Mouse (Mus musculus) CH12.LX (cell line): ENCODE measurements around the gene Mogat2. TPM values are rescaled to one million over a fixed set of nuclear protein-coding genes. Genes with fewer than 3 reads are reported as not detected.

Experiments used
- DNase-seq: peaks from one replicate; pipeline ENCODE4 v3.0.0-alpha.2; 2013; ENCODE audit errors: extremely low read depth
- H3K27ac ChIP-seq: 2 replicates; pipeline ENCODE4 v1.5.1; 2012; ENCODE audit warnings: low read depth, mild to moderate bottlenecking, control low read depth, moderate library complexity; ENCODE audit not compliant: insufficient read depth
- H3K27me3 ChIP-seq: replicated peaks from 2 replicates; pipeline ENCODE3; 2012; ENCODE audit warnings: inconsistent platforms
- H3K36me3 ChIP-seq, 2 experiments: replicated peaks in 1 of 2; 2 replicates each; pipeline versions ENCODE3 to v1.6.1; 2012; ENCODE audit warnings: inconsistent platforms in 1 of 2, low read length in 1 of 2, mild to moderate bottlenecking in 1 of 2, mixed read lengths in 1 of 2, moderate library complexity in 1 of 2; ENCODE audit not compliant: control insufficient read depth in 1 of 2, insufficient read depth in 1 of 2
- H3K4me1 ChIP-seq, 2 experiments: 2 replicates each; pipeline ENCODE4 v1.6.1; 2012; ENCODE audit warnings: inconsistent platforms in 1 of 2, moderate library complexity in 1 of 2; ENCODE audit not compliant: insufficient read depth in 2 of 2, control insufficient read depth in 1 of 2
- H3K4me2 ChIP-seq: 2 replicates; pipeline ENCODE4 v1.6.1; 2012; ENCODE audit warnings: low read depth, mild to moderate bottlenecking, control low read depth; ENCODE audit not compliant: poor library complexity, insufficient read depth, severe bottlenecking
- H3K4me3 ChIP-seq, 3 experiments: fragments of 150-350 bp in 1 of 3; sonication (generic) in 1 of 3; replicated peaks in 1 of 3; 2 replicates each; pipeline versions ENCODE3 to v1.5.1; 2011 to 2012; ENCODE audit warnings: low read depth in 2 of 3, low read length in 2 of 3, mild to moderate bottlenecking in 2 of 3, moderate library complexity in 2 of 3, control low read depth in 1 of 3, improper control_type of control experiment in 1 of 3, inconsistent platforms in 1 of 3, mixed read lengths in 1 of 3; ENCODE audit not compliant: poor library complexity in 1 of 3
- H3K79me2 ChIP-seq: replicated peaks from 2 replicates; pipeline ENCODE4 v1.6.1; 2012; ENCODE audit warnings: mild to moderate bottlenecking, moderate library complexity; ENCODE audit not compliant: control insufficient read depth, poor library complexity, insufficient read depth, severe bottlenecking; ENCODE audit errors: extremely low read depth
- H3K9ac ChIP-seq: 2 replicates; pipeline ENCODE4 v1.6.1; 2012; ENCODE audit warnings: low read depth, mild to moderate bottlenecking, control low read depth, moderate library complexity; ENCODE audit not compliant: insufficient read depth
- H3K9me3 ChIP-seq: replicated peaks from 2 replicates; pipeline ENCODE3; 2012; ENCODE audit warnings: low read length, inconsistent platforms, mixed read lengths
- CHD2 ChIP-seq: IDR thresholded peaks from 2 replicates; pipeline ENCODE4 v1.6.1; 2011; ENCODE audit warnings: low read length, improper control_type of control experiment
- CTCF ChIP-seq, 2 experiments: IDR thresholded peaks in 1 of 2; conservative IDR thresholded peaks in 1 of 2; 2 replicates each; pipeline ENCODE4 v1.5.1; 2011 to 2012; ENCODE audit warnings: low read depth in 2 of 2, low read length in 2 of 2, improper control_type of control experiment in 1 of 2, inconsistent platforms in 1 of 2, mild to moderate bottlenecking in 1 of 2, moderate library complexity in 1 of 2
- E2F4 ChIP-seq: IDR thresholded peaks from 2 replicates; pipeline ENCODE4 v1.6.1; 2011; ENCODE audit warnings: low read depth, low read length, improper control_type of control experiment; ENCODE audit not compliant: insufficient replicate concordance
- ELF1 ChIP-seq: IDR thresholded peaks from 2 replicates; pipeline ENCODE4 v1.6.1; 2014; ENCODE audit warnings: low read depth, mild to moderate bottlenecking, inconsistent platforms, low read length, improper control_type of control experiment
- EP300 ChIP-seq: IDR thresholded peaks from 2 replicates; pipeline ENCODE4 v1.6.1; 2011; ENCODE audit warnings: low read length, improper control_type of control experiment
- ETS1 ChIP-seq: conservative IDR thresholded peaks from 2 replicates; pipeline ENCODE4 v1.6.1; 2012; ENCODE audit warnings: low read depth, mild to moderate bottlenecking, inconsistent platforms, low read length, improper control_type of control experiment, moderate library complexity
- JUN ChIP-seq: IDR thresholded peaks from 2 replicates; pipeline ENCODE4 v1.6.1; 2011; ENCODE audit warnings: low read depth, mild to moderate bottlenecking, low read length, improper control_type of control experiment, moderate library complexity; ENCODE audit not compliant: insufficient read depth
- MAFK ChIP-seq: IDR thresholded peaks from 2 replicates; pipeline ENCODE4 v1.6.1; 2011; ENCODE audit warnings: low read length, improper control_type of control experiment; ENCODE audit not compliant: insufficient replicate concordance
- MAX ChIP-seq: IDR thresholded peaks from 2 replicates; pipeline ENCODE4 v1.6.1; 2011; ENCODE audit warnings: low read length, improper control_type of control experiment
- MEF2A ChIP-seq: IDR thresholded peaks from 2 replicates; pipeline ENCODE4 v1.6.1; 2014; ENCODE audit warnings: low read depth, mild to moderate bottlenecking, inconsistent platforms, low read length, improper control_type of control experiment, borderline replicate concordance
- MYC ChIP-seq: IDR thresholded peaks from 2 replicates; pipeline ENCODE4 v1.6.1; 2011; ENCODE audit warnings: low read depth, mild to moderate bottlenecking, improper control_type of control experiment, low read length
- NRF1 ChIP-seq: IDR thresholded peaks from 2 replicates; pipeline ENCODE4 v1.6.1; 2014; ENCODE audit warnings: low read depth, mild to moderate bottlenecking, inconsistent platforms, low read length, improper control_type of control experiment, moderate library complexity
- PAX5 ChIP-seq: IDR thresholded peaks from 2 replicates; pipeline ENCODE4 v1.6.1; 2012; ENCODE audit warnings: low read length, inconsistent platforms, mixed read lengths
- POLR2A ChIP-seq: IDR thresholded peaks from 2 replicates; pipeline ENCODE4 v1.6.1; 2011; ENCODE audit warnings: low read depth, mild to moderate bottlenecking, improper control_type of control experiment, low read length
- RAD21 ChIP-seq: IDR thresholded peaks from 2 replicates; pipeline ENCODE4 v1.6.1; 2011; ENCODE audit warnings: low read depth, mild to moderate bottlenecking, low read length, improper control_type of control experiment, moderate library complexity
- SMC3 ChIP-seq: IDR thresholded peaks from 2 replicates; pipeline ENCODE4 v1.6.1; 2011; ENCODE audit warnings: low read depth, low read length, improper control_type of control experiment
- TCF12 ChIP-seq: IDR thresholded peaks from 2 replicates; pipeline ENCODE4 v1.6.1; 2014; ENCODE audit warnings: low read depth, mild to moderate bottlenecking, inconsistent platforms, low read length, improper control_type of control experiment
- UBTF ChIP-seq: IDR thresholded peaks from 2 replicates; pipeline ENCODE4 v1.6.1; 2012; ENCODE audit warnings: low read depth, mild to moderate bottlenecking, inconsistent platforms, low read length, improper control_type of control experiment, moderate library complexity
- ZC3H11A ChIP-seq: IDR thresholded peaks from 2 replicates; pipeline ENCODE4 v1.6.1; 2012; ENCODE audit warnings: low read depth, mild to moderate bottlenecking, inconsistent platforms, low read length, improper control_type of control experiment
- ZKSCAN1 ChIP-seq: IDR thresholded peaks from 2 replicates; pipeline ENCODE4 v1.6.1; 2012; ENCODE audit warnings: low read depth, inconsistent platforms, low read length, improper control_type of control experiment, borderline replicate concordance
- ZMIZ1 ChIP-seq: IDR thresholded peaks from 2 replicates; pipeline ENCODE4 v1.6.1; 2012; ENCODE audit warnings: low read depth, mild to moderate bottlenecking, inconsistent platforms, low read length, improper control_type of control experiment
- dilution Hi-C: fragments of 300-500 bp; cut with MboI; formaldehyde crosslinking; loops from 2 replicates; pipeline ENCODE4 v1.14.3; 2020; ENCODE audit warnings: low sequenced_read_pairs; ENCODE audit not compliant: extremely low pct_unique_long_range_greater_than_20kb, extremely low pct_ligation_motif_present
- in situ Hi-C: fragments of 300-500 bp; cut with MboI; formaldehyde crosslinking; loops from 3 replicates; pipeline ENCODE4 v1.14.3; 2019; ENCODE audit warnings: low sequenced_read_pairs, low pct_ligation_motif_present, low pct_unique_long_range_greater_than_20kb, mixed read lengths
- polyA plus RNA-seq: library from polyadenylated mRNA; unstranded; fragments of >175 nt; gene quantifications from 2 replicates; pipeline ENCODE4 v1.2.1, GENCODE M21; 2012; ENCODE audit warnings: low read depth; ENCODE audit not compliant: insufficient read length
- total RNA-seq, 2 experiments: library from RNA; depleted of rRNA; stranded (reverse); fragments of 300-350 nt in 1 of 2; fragments of >200 nt in 1 of 2; gene quantifications; 2 replicates each; pipeline ENCODE4 v1.2.3; 2012 to 2014

The Mogat2 gene
- total and polyA plus RNA-seq, 3 experiments: not detected

DNA sequence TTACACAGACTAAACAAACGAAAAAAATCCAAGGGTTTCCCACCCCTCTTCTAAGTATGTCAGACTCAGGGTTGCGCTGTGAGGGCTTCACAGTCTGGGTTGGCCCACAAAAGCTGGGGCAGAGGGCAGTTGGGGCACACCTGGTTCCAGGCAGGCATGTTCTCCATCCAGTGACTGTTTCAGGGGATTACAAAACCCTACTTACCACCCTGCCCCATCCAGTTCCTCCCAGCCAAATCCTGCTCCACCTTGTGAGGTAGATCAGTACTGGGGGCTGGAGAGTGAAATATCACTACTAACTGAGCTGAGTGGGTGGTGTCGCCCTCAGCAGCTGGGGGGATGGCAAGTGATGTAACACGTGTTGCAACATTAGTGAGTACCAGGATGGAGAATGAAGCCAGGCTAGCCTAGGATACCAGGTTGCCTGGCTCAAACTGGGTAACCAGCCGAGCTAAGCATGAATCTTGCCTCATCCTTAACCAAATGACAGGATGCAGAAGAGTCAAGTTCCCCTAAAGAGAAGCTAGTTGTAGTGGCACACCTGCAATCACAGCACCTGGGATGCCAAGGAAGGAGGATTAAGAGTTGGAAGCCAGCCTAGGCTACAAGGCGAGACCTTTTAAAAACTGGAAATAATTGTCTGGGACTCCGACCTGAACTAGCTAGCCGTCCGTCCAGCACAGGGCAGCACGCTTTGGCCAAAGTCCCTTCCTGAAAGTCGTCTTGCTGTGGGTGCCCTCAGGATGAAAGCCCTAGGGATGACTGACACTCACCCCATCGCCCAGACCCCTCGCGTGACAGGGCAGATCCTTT, 56.6 kb downstream of the Mogat2 start:
- no peak overlapping the region; the same call in 1 of the 2 replicates for H3K9ac ChIP-seq
- in situ Hi-C loops: no loop called here
- no peak for DNase-seq
- no peaks in the 10 kb centered on the region for H3K79me2 ChIP-seq
- no peak overlapping the region for H3K27ac ChIP-seq
- dilution Hi-C loops: no loop called here
- H3K27me3 ChIP-seq: peaks cover 57% of the 10 kb centered on the region
- H3K36me3 ChIP-seq: no peaks in the 10 kb centered on the region
- TF ChIP-seq ZC3H11A: no peak
- no peak for TF ChIP-seq CHD2
- no peak for TF ChIP-seq ZMIZ1
- no peak for TF ChIP-seq TCF12
- TF ChIP-seq MYC: no peak
- no peak for TF ChIP-seq MAFK
- TF ChIP-seq E2F4: no peak
- no peak for TF ChIP-seq CTCF (conservative IDR thresholded peaks at IDR 0.05 in 1 of 2, IDR thresholded peaks at IDR 0.05 in 1 of 2; ENCODE audit: low read depth in 2 of 2, low read length in 2 of 2)
- TF ChIP-seq, all 38 proteins: peak for 0
- Histone ChIP-seq H3K4me1 (peaks cover 5 to 23% of the 10 kb centered on the region in 2 experiments), H3K9me3 (no peaks in the 10 kb centered on the region), H3K4me3 (peak overlapping the region in 2 of 3 experiments; percentile 45 to 48), H3K4me2 (peak overlapping the region; percentile 83)

DNA sequence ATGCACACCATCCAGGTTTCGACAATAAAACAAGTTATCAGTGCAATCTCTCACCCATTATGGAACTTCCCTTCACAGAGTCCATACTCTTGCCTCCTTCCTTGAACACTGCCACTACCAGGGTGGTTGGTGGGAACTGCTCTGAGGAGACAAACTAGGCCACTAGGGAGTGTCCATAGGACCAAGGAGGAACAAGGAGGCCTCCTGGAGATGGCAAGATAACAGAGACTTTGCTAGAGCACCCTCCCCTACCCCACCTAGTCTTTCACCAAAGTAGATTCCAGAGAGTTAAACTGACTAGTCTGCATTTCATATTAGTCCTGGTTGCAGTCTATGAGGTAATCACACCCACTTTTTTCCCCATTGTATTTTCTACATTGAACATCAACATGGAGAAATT, 58.3 kb downstream of the Mogat2 start:
- dilution Hi-C loops: no loop called here

More for the DNA sequence above, 58.3 kb downstream of the Mogat2 start:
- in situ Hi-C loops: no loop called here
- H3K4me3 ChIP-seq: no peak overlapping the region
- peaks cover 5 to 26% of the 10 kb centered on the region in 2 experiments for H3K4me1 ChIP-seq
- peaks cover 51% of the 10 kb centered on the region for H3K27me3 ChIP-seq
- no peak overlapping the region for H3K9ac ChIP-seq
- H3K4me2 ChIP-seq: no peak overlapping the region
- TF ChIP-seq NRF1 (no peak), PAX5 (no peak), TCF12 (no peak), JUN (no peak), RAD21 (no peak), ETS1 (no peak), ZKSCAN1 (no peak), ZMIZ1 (no peak), SMC3 (no peak), CHD2 (no peak), EP300 (no peak), POLR2A (no peak), ELF1 (no peak), MAFK (no peak), MEF2A (no peak), UBTF (no peak), MAX (no peak)
- no peaks in the 10 kb centered on the region for H3K79me2 ChIP-seq
- no peak overlapping the region for H3K27ac ChIP-seq
- H3K36me3 ChIP-seq: no peaks in the 10 kb centered on the region
- no peak for DNase-seq
- H3K9me3 ChIP-seq: no peaks in the 10 kb centered on the region
